Mouse (Mus musculus) cerebellum, adult 2 months (tissue): ENCODE results near the gene Cfap61.

Experiments used
- CTCF ChIP-seq: fragments of 200-500 bp; IDR thresholded peaks from 2 replicates; pipeline ENCODE4 v1.5.1; 2011; ENCODE audit warnings: low read depth, mild to moderate bottlenecking, control low read depth, low read length, moderate library complexity, borderline replicate concordance; ENCODE audit not compliant: insufficient read depth
- POLR2A ChIP-seq: fragments of 200-500 bp; IDR thresholded peaks from 2 replicates; pipeline ENCODE4 v1.6.1; 2011; ENCODE audit warnings: low read length, control low read depth, borderline replicate concordance; ENCODE audit not compliant: insufficient read depth

DNA sequence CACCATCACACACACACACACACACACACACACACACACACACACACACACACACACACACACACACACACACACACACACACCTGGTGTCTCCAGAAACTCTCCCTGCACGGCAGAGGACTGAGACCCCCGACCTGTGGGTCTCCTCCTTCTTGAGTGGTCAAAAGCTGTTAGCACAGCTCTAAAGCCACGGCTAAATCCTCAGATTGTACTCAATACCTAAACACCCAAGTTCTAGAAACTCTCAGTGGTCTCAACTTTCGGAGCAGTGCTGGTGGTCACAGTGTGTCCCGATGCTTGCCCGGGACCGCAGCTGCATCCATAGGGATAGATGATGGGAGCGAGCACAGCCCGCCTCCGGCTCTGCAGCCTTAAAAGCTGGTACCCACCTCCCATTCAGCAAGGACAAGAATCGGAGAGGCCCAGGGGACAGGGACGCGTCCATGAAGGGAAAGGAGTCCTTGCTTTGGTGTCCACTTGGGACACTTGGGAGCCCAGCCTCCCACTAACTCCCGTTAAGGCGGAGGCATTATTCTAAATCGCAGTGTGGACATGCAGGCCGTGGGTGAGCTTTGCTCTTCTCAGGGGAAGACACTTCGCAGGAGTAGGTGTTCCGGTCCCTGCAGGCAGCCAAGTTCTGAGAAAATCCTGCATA lies 284.4 kb downstream of the Cfap61 start:
- TF ChIP-seq POLR2A = no peak
- no peak for TF ChIP-seq CTCF
